Mouse (Mus musculus): ENCODE results near the gene Scaf1. TPM values are rescaled to one million over a fixed set of nuclear protein-coding genes. Genes with fewer than 3 reads are reported as not detected.

The Scaf1 gene
- polyA plus RNA-seq, 1 experiment from 2014 or later, result 36.5 TPM

GRCm38 (mm10) chr7:45052181-45052861, 36.2 kb upstream of the Scaf1 start:
- Histone ChIP-seq H3K27ac (peak overlapping the region; percentile 100), H3K27me3 (no peaks in the 10 kb centered on the region), H3K4me2 (peak overlapping the region; percentile 84), H3K9me3 (no peaks in the 10 kb centered on the region), H3K4me3 (peak overlapping the region; percentile 91), H3K9ac (peak overlapping the region; percentile 93), H3K4me1 (peaks cover 17% of the 10 kb centered on the region), H3K36me3 (peaks cover 31% of the 10 kb centered on the region)
- no peak for ATAC-seq (ENCODE audit: borderline replicate concordance, extremely low read depth, low FRiP score, low TSS enrichment)
- 1% methylated on average over 38 of the region's 38 CpGs for WGBS

GRCm38 (mm10) chr7:45051601-45051974, 35.4 kb upstream of the Scaf1 start:
- 2% methylated on average over 13 of the region's 13 CpGs for WGBS
- H3K4me1 ChIP-seq, result peaks cover 17% of the 10 kb centered on the region
- peak overlapping the region; percentile 91 for H3K4me3 ChIP-seq
- H3K4me2 ChIP-seq, result peak overlapping the region; percentile 84
- peak overlapping the region; percentile 100 for H3K27ac ChIP-seq
- peaks cover 38% of the 10 kb centered on the region for H3K36me3 ChIP-seq
- ATAC-seq (ENCODE audit: borderline replicate concordance, extremely low read depth, low FRiP score, low TSS enrichment), result no peak
- no peaks in the 10 kb centered on the region for H3K9me3 ChIP-seq
- H3K9ac ChIP-seq, result peak overlapping the region; percentile 93
- no peaks in the 10 kb centered on the region for H3K27me3 ChIP-seq

GRCm38 (mm10) chr7:45050945-45051600, 34.9 kb upstream of the Scaf1 start:
- peak; percentile 3; the same call in 1 of the 2 replicates for ATAC-seq (ENCODE audit: borderline replicate concordance, extremely low read depth, low FRiP score, low TSS enrichment)
- peak overlapping the region; percentile 84 for H3K4me2 ChIP-seq
- 8% methylated on average over 16 of the region's 16 CpGs for WGBS
- peak overlapping the region; percentile 91 for H3K4me3 ChIP-seq
- H3K4me1 ChIP-seq, result peaks cover 17% of the 10 kb centered on the region
- H3K36me3 ChIP-seq, result peaks cover 43% of the 10 kb centered on the region
- peak overlapping the region; percentile 93 for H3K9ac ChIP-seq
- H3K9me3 ChIP-seq, result no peaks in the 10 kb centered on the region
- peak overlapping the region; percentile 100 for H3K27ac ChIP-seq
- H3K27me3 ChIP-seq, result no peaks in the 10 kb centered on the region

- H3K36me3 ChIP-seq, result peaks cover 62% of the 10 kb centered on the region
- no peaks in the 10 kb centered on the region for H3K9me3 ChIP-seq
- H3K4me2 ChIP-seq, result no peak overlapping the region
- H3K4me3 ChIP-seq, result no peak overlapping the region
- ATAC-seq (ENCODE audit: borderline replicate concordance, extremely low read depth, low FRiP score, low TSS enrichment), result no peak
- 89% methylated on average over 23 of the region's 23 CpGs for WGBS
- H3K9ac ChIP-seq, result no peak overlapping the region
- peaks cover 17% of the 10 kb centered on the region for H3K4me1 ChIP-seq
- no peaks in the 10 kb centered on the region for H3K27me3 ChIP-seq
- H3K27ac ChIP-seq, result no peak overlapping the region
These were observed 32.9 kb upstream of the Scaf1 start for GRCm38 (mm10) chr7:45048923-45049657.

- Histone ChIP-seq H3K36me3 (peaks cover 70% of the 10 kb centered on the region), H3K4me2 (no peak overlapping the region), H3K9ac (no peak overlapping the region), H3K27me3 (no peaks in the 10 kb centered on the region), H3K27ac (no peak overlapping the region), H3K4me1 (peaks cover 17% of the 10 kb centered on the region), H3K4me3 (no peak overlapping the region), H3K9me3 (no peaks in the 10 kb centered on the region)
- no peak for ATAC-seq (ENCODE audit: borderline replicate concordance, extremely low read depth, low FRiP score, low TSS enrichment)
- WGBS, result 88% methylated on average over 34 of the region's 38 CpGs
These were observed 32.1 kb upstream of the Scaf1 start for GRCm38 (mm10) chr7:45048001-45048890.

GRCm38 (mm10) chr7:45047491-45047890, 31.3 kb upstream of the Scaf1 start:
- Histone ChIP-seq H3K27ac (no peak overlapping the region), H3K4me2 (no peak overlapping the region), H3K4me1 (peaks cover 17% of the 10 kb centered on the region), H3K27me3 (no peaks in the 10 kb centered on the region), H3K4me3 (no peak overlapping the region), H3K9ac (no peak overlapping the region), H3K36me3 (peaks cover 78% of the 10 kb centered on the region), H3K9me3 (no peaks in the 10 kb centered on the region)
- no peak for ATAC-seq (ENCODE audit: borderline replicate concordance, extremely low read depth, low FRiP score, low TSS enrichment)
- WGBS, result 96% methylated on average over 14 of the region's 14 CpGs

- WGBS, result 92% methylated on average over 26 of the region's 26 CpGs
- no peaks in the 10 kb centered on the region for H3K9me3 ChIP-seq
These were observed 30.7 kb upstream of the Scaf1 start for GRCm38 (mm10) chr7:45046853-45047350.

GRCm38 (mm10) chr7:45045741-45046140, 29.6 kb upstream of the Scaf1 start:
- Histone ChIP-seq H3K9me3 (no peaks in the 10 kb centered on the region), H3K4me2 (no peak overlapping the region), H3K27me3 (no peaks in the 10 kb centered on the region), H3K36me3 (peaks cover 95% of the 10 kb centered on the region), H3K4me3 (no peak overlapping the region), H3K4me1 (peaks cover 3% of the 10 kb centered on the region), H3K27ac (no peak overlapping the region), H3K9ac (no peak overlapping the region)
- ATAC-seq (ENCODE audit: borderline replicate concordance, extremely low read depth, low FRiP score, low TSS enrichment), result no peak
- WGBS, result 93% methylated on average over 22 of the region's 22 CpGs

More at GRCm38 (mm10) chr7:45046853-45047350, 30.7 kb upstream of the Scaf1 start:
- no peak overlapping the region for H3K9ac ChIP-seq
- peaks cover 84% of the 10 kb centered on the region for H3K36me3 ChIP-seq
- H3K27me3 ChIP-seq, result no peaks in the 10 kb centered on the region
- H3K4me1 ChIP-seq, result peaks cover 14% of the 10 kb centered on the region
- no peak overlapping the region for H3K4me2 ChIP-seq
- H3K4me3 ChIP-seq, result no peak overlapping the region
- H3K27ac ChIP-seq, result no peak overlapping the region
- no peak for ATAC-seq (ENCODE audit: borderline replicate concordance, extremely low read depth, low FRiP score, low TSS enrichment)

GRCm38 (mm10) chr7:45043307-45043706, 27.1 kb upstream of the Scaf1 start:
- Histone ChIP-seq H3K9me3 (no peaks in the 10 kb centered on the region), H3K27ac (no peak overlapping the region), H3K36me3 (peaks cover 97% of the 10 kb centered on the region), H3K4me2 (no peak overlapping the region), H3K4me3 (no peak overlapping the region), H3K27me3 (no peaks in the 10 kb centered on the region), H3K4me1 (no peaks in the 10 kb centered on the region), H3K9ac (no peak overlapping the region)
- 87% methylated on average over 14 of the region's 14 CpGs for WGBS
- ATAC-seq (ENCODE audit: borderline replicate concordance, extremely low read depth, low FRiP score, low TSS enrichment), result no peak

- no peak for ATAC-seq (ENCODE audit: borderline replicate concordance, extremely low read depth, low FRiP score, low TSS enrichment)
- H3K9ac ChIP-seq, result no peak overlapping the region
- H3K36me3 ChIP-seq, result peaks cover 97% of the 10 kb centered on the region
- H3K4me1 ChIP-seq, result no peaks in the 10 kb centered on the region
- H3K4me2 ChIP-seq, result no peak overlapping the region
- H3K27me3 ChIP-seq, result no peaks in the 10 kb centered on the region
- no peak overlapping the region for H3K4me3 ChIP-seq
- no peak overlapping the region for H3K27ac ChIP-seq
- no peaks in the 10 kb centered on the region for H3K9me3 ChIP-seq
- 93% methylated on average over 9 of the region's 9 CpGs for WGBS
These were observed 24.7 kb upstream of the Scaf1 start for GRCm38 (mm10) chr7:45040851-45041250.

- no peak overlapping the region for H3K27ac ChIP-seq
These were observed 22.2 kb upstream of the Scaf1 start for GRCm38 (mm10) chr7:45038411-45038810.

More at GRCm38 (mm10) chr7:45038411-45038810, 22.2 kb upstream of the Scaf1 start:
- 95% methylated on average over 9 of the region's 9 CpGs for WGBS
- Histone ChIP-seq H3K4me1 (no peaks in the 10 kb centered on the region), H3K9me3 (no peaks in the 10 kb centered on the region), H3K4me3 (no peak overlapping the region), H3K36me3 (peaks cover 98% of the 10 kb centered on the region), H3K4me2 (no peak overlapping the region), H3K9ac (no peak overlapping the region), H3K27me3 (no peaks in the 10 kb centered on the region)
- ATAC-seq (ENCODE audit: borderline replicate concordance, extremely low read depth, low FRiP score, low TSS enrichment), result no peak

All from lung, embryonic 15.5 days (tissue).